Mouse (Mus musculus) heart, embryonic 10.5 days (tissue): ENCODE measurements around the gene Fgf4. TPM values are rescaled to one million over a fixed set of nuclear protein-coding genes. Genes with fewer than 3 reads are reported as not detected.
A peak's percentile ranks its signal among the peaks of the same experiment; 100 is the strongest.

Experiments
- DNase-seq: peaks from one replicate; pipeline ENCODE4 v3.0.0-alpha.2; 2017; ENCODE audit warnings: low spot score
- H3K27ac ChIP-seq: fragments of 300-500 bp; sonication (generic); 2 replicates; pipeline ENCODE4 v1.5.1; 2016; ENCODE audit warnings: mild to moderate bottlenecking
- H3K27me3 ChIP-seq: fragments of 300-500 bp; sonication (generic); 2 replicates; pipeline ENCODE4 v1.6.1; 2016; ENCODE audit warnings: mild to moderate bottlenecking; ENCODE audit not compliant: poor library complexity, insufficient read depth, severe bottlenecking
- H3K36me3 ChIP-seq: fragments of 300-500 bp; sonication (generic); 2 replicates; pipeline ENCODE4 v1.6.1; 2016; ENCODE audit warnings: mild to moderate bottlenecking, moderate library complexity
- H3K4me1 ChIP-seq: fragments of 300-500 bp; sonication (generic); 2 replicates; pipeline ENCODE4 v1.6.1; 2016; ENCODE audit warnings: mild to moderate bottlenecking
- H3K4me3 ChIP-seq: fragments of 300-500 bp; sonication (generic); 2 replicates; pipeline ENCODE4 v1.5.1; 2016; ENCODE audit warnings: mild to moderate bottlenecking, moderate library complexity
- H3K9me3 ChIP-seq: fragments of 300-500 bp; sonication (generic); 2 replicates; pipeline ENCODE4 v1.6.1; 2016; ENCODE audit warnings: mild to moderate bottlenecking, moderate library complexity
- WGBS: fragments of 180-500 bp; shearing (Covaris S2); methylation state at CpG from one replicate; pipeline ENCODE4 v1.1.7; 2016; 5-methylcytosine and 5-hydroxymethylcytosine counted together
- polyA plus RNA-seq: library from polyadenylated mRNA; unstranded; fragments of >200 nt; fragmentation: Nextera tagmentation; extraction: Ambion mirVana; gene quantifications from 2 replicates; pipeline ENCODE4 v1.2.1, GENCODE M21; 2016

Fgf4 gene
- polyA plus RNA-seq, 1 experiment from 2014 or later = 0.34 TPM

GRCm38 (mm10) chr7:144857158-144857557 lies 10.0 kb downstream of the Fgf4 start:
- 90% methylated on average over 7 of the region's 7 CpGs for WGBS
- Histone ChIP-seq H3K27me3 (peaks cover 81% of the 10 kb centered on the region), H3K36me3 (no peaks in the 10 kb centered on the region), H3K4me1 (peaks cover 14% of the 10 kb centered on the region), H3K9me3 (no peaks in the 10 kb centered on the region), H3K27ac (no peak overlapping the region), H3K4me3 (no peak overlapping the region)
- DNase-seq = no peak

GRCm38 (mm10) chr7:144857826-144858342 lies 10.7 kb downstream of the Fgf4 start:
- Histone ChIP-seq H3K36me3 (no peaks in the 10 kb centered on the region), H3K4me1 (peaks cover 14% of the 10 kb centered on the region), H3K27ac (no peak overlapping the region), H3K9me3 (no peaks in the 10 kb centered on the region), H3K4me3 (no peak overlapping the region), H3K27me3 (peaks cover 88% of the 10 kb centered on the region)
- no peak for DNase-seq
- WGBS = 70% methylated on average over 3 of the region's 3 CpGs

GRCm38 (mm10) chr7:144858702-144859101 lies 11.5 kb downstream of the Fgf4 start:
- Histone ChIP-seq H3K9me3 (no peaks in the 10 kb centered on the region), H3K4me1 (peaks cover 14% of the 10 kb centered on the region), H3K27ac (no peak overlapping the region), H3K36me3 (no peaks in the 10 kb centered on the region), H3K27me3 (peaks cover 93% of the 10 kb centered on the region), H3K4me3 (no peak overlapping the region)
- no peak for DNase-seq
- WGBS = 91% methylated on average over 1 of the region's 1 CpGs

- Histone ChIP-seq H3K9me3 (no peaks in the 10 kb centered on the region), H3K27ac (peak overlapping the region; percentile 25), H3K36me3 (no peaks in the 10 kb centered on the region), H3K4me1 (peaks cover 14% of the 10 kb centered on the region), H3K4me3 (peak overlapping the region; percentile 50), H3K27me3 (peaks cover 98% of the 10 kb centered on the region)
- no peak for DNase-seq
- 2% methylated on average over 69 of the region's 72 CpGs for WGBS
Observed at GRCm38 (mm10) chr7:144861056-144861768, 14.0 kb downstream of the Fgf4 start.

- peaks cover 14% of the 10 kb centered on the region for H3K4me1 ChIP-seq
- no peaks in the 10 kb centered on the region for H3K36me3 ChIP-seq
- under 1% methylated on average over 28 of the region's 28 CpGs for WGBS
- peaks cover 98% of the 10 kb centered on the region for H3K27me3 ChIP-seq
- no peaks in the 10 kb centered on the region for H3K9me3 ChIP-seq
- H3K4me3 ChIP-seq = peak overlapping the region; percentile 50
- no peak for DNase-seq
- no peak overlapping the region for H3K27ac ChIP-seq
Observed at GRCm38 (mm10) chr7:144861769-144862070, 14.6 kb downstream of the Fgf4 start.

GRCm38 (mm10) chr7:144862126-144862525 lies 15.0 kb downstream of the Fgf4 start:
- Histone ChIP-seq H3K4me1 (peaks cover 14% of the 10 kb centered on the region), H3K4me3 (peak overlapping the region; percentile 50), H3K27me3 (peaks cover 98% of the 10 kb centered on the region), H3K27ac (no peak overlapping the region), H3K9me3 (no peaks in the 10 kb centered on the region), H3K36me3 (no peaks in the 10 kb centered on the region)
- WGBS = 1% methylated on average over 15 of the region's 15 CpGs
- no peak for DNase-seq

GRCm38 (mm10) chr7:144862712-144863111 lies 15.5 kb downstream of the Fgf4 start:
- H3K9me3 ChIP-seq = no peaks in the 10 kb centered on the region
- no peaks in the 10 kb centered on the region for H3K36me3 ChIP-seq
- peaks cover 14% of the 10 kb centered on the region for H3K4me1 ChIP-seq
- DNase-seq = no peak
- H3K4me3 ChIP-seq = no peak overlapping the region
- H3K27me3 ChIP-seq = peaks cover 98% of the 10 kb centered on the region
- no peak overlapping the region for H3K27ac ChIP-seq
- WGBS = 6% methylated on average over 18 of the region's 18 CpGs

- 3% methylated on average over 11 of the region's 11 CpGs for WGBS
- Histone ChIP-seq H3K9me3 (no peaks in the 10 kb centered on the region), H3K27me3 (peaks cover 96% of the 10 kb centered on the region), H3K4me3 (no peak overlapping the region), H3K27ac (no peak overlapping the region), H3K36me3 (no peaks in the 10 kb centered on the region), H3K4me1 (peaks cover 14% of the 10 kb centered on the region)
- no peak for DNase-seq
Observed at GRCm38 (mm10) chr7:144863196-144863595, 16.0 kb downstream of the Fgf4 start.

GRCm38 (mm10) chr7:144864160-144864670 lies 17.0 kb downstream of the Fgf4 start:
- Histone ChIP-seq H3K36me3 (no peaks in the 10 kb centered on the region), H3K27me3 (peaks cover 93% of the 10 kb centered on the region), H3K4me3 (no peak overlapping the region), H3K9me3 (no peaks in the 10 kb centered on the region), H3K27ac (no peak overlapping the region), H3K4me1 (peaks cover 14% of the 10 kb centered on the region)
- 58% methylated on average over 3 of the region's 3 CpGs for WGBS
- DNase-seq = no peak

- Histone ChIP-seq H3K27me3 (peaks cover 76% of the 10 kb centered on the region), H3K4me3 (no peak overlapping the region)
Observed at GRCm38 (mm10) chr7:144867161-144867560, 20.0 kb downstream of the Fgf4 start.

GRCm38 (mm10) chr7:144867602-144868001 lies 20.4 kb downstream of the Fgf4 start:
- Histone ChIP-seq H3K9me3 (no peaks in the 10 kb centered on the region), H3K27me3 (peaks cover 73% of the 10 kb centered on the region), H3K36me3 (no peaks in the 10 kb centered on the region), H3K4me1 (peaks cover 1% of the 10 kb centered on the region), H3K4me3 (no peak overlapping the region), H3K27ac (no peak overlapping the region)
- DNase-seq = no peak
- WGBS = 75% methylated on average over 8 of the region's 8 CpGs

More at GRCm38 (mm10) chr7:144867161-144867560, 20.0 kb downstream of the Fgf4 start:
- 0 out of 2 replicates have a peak, but pooled peaks cover under 1% of the 10 kb centered on the region for H3K4me1 ChIP-seq
- H3K36me3 ChIP-seq = no peaks in the 10 kb centered on the region
- H3K9me3 ChIP-seq = no peaks in the 10 kb centered on the region
- H3K27ac ChIP-seq = no peak overlapping the region
- WGBS = 58% methylated on average over 4 of the region's 4 CpGs
- no peak for DNase-seq

GRCm38 (mm10) chr7:144872420-144872819 lies 25.3 kb downstream of the Fgf4 start:
- DNase-seq = no peak
- Histone ChIP-seq H3K27me3 (peaks cover 62% of the 10 kb centered on the region), H3K27ac (0 out of 2 replicates have a peak overlapping the region, but pooled peaks have one; percentile 36), H3K4me3 (no peak overlapping the region), H3K4me1 (peaks cover 32% of the 10 kb centered on the region), H3K36me3 (no peaks in the 10 kb centered on the region), H3K9me3 (no peaks in the 10 kb centered on the region)
- WGBS = 44% methylated on average over 4 of the region's 4 CpGs

- Histone ChIP-seq H3K27me3 (peaks cover 57% of the 10 kb centered on the region), H3K27ac (no peak overlapping the region), H3K4me3 (no peak overlapping the region), H3K9me3 (no peaks in the 10 kb centered on the region), H3K4me1 (peaks cover 32% of the 10 kb centered on the region), H3K36me3 (no peaks in the 10 kb centered on the region)
- no peak for DNase-seq
- WGBS = 46% methylated on average over 4 of the region's 4 CpGs
Observed at GRCm38 (mm10) chr7:144873160-144873559, 26.0 kb downstream of the Fgf4 start.
